Mouse (Mus musculus): ENCODE measurements around the gene Bach1.
"Not testable (repeated sequence)": the region's sequence is repeated elsewhere in the genome, so short reads cannot be mapped to it uniquely, and the experiment has no call there.

The Bach1 gene

GRCm38 (mm10) chr16:87681848-87682247 lies 16.9 kb upstream of the Bach1 start:
- DNase-seq, result no peak

DNA sequence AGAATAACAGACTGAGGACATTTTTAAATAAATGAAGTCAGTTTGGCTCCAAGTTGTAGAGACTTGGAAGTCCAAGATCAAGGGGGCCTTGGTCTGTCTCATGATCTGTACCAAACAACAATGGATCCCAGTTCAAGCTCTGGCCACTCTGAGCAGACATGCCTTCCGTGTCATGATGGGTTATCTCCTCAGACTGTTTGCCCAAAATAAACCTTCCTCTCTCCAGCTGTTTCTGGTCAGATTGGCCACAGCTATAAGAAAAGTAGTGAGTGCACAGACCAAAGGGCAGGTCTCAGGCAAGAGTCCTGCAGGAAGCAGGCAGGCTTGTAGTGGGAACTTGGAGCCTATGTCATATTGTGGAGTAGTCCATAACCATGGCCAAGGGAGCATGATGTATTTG lies 12.3 kb upstream of the Bach1 start:
- no peak for DNase-seq

GRCm38 (mm10) chr16:87687346-87687745 lies 11.4 kb upstream of the Bach1 start:
- no peak for DNase-seq

GRCm38 (mm10) chr16:87688328-87688727 lies 10.4 kb upstream of the Bach1 start:
- DNase-seq, result not testable (repeated sequence)

- not testable (repeated sequence) for DNase-seq
Observed at GRCm38 (mm10) chr16:87688823-87689222, 9.9 kb upstream of the Bach1 start.

GRCm38 (mm10) chr16:87689225-87689624 lies 9.5 kb upstream of the Bach1 start:
- no peak for DNase-seq

DNA sequence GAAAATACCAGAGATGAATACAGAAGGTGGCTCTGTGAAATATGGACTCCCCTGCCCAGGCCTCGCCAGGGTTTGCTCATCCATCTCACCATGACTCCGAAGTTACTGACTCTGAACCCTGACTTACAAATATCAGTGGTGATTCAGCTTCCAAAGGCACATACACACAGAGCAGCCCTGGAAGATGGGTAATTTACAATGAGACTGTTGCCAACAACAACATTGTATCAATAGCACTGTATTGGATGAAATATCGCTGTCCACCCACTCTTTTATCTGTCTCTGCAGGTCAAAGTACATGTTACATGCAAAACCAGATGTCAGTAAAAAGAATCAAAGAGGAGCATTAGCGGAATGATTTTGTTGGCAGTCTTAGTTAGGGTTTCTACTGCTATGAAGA lies 8.2 kb upstream of the Bach1 start:
- DNase-seq, result no peak

DNA sequence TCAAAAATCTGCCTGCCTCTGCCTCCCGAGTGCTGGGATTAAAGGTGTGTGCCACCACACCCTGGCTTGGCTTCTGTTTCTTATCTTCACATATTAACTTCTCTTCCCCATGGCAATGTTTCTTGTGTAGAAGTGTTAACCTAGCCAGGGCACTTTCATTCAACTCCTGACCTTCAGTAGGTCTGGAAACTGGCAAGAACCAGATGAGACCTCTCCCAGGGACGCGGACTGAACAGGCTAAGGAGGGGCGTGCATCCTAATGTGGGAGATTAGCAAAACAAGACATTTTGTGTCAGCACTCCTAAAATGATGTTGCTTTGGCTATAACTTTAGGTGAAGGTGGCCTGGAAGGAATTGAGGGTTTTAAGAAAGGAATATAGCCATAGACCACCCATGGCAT lies 7.6 kb upstream of the Bach1 start:
- DNase-seq, result no peak

GRCm38 (mm10) chr16:87692591-87692990 lies 6.2 kb upstream of the Bach1 start:
- no peak for DNase-seq

DNA sequence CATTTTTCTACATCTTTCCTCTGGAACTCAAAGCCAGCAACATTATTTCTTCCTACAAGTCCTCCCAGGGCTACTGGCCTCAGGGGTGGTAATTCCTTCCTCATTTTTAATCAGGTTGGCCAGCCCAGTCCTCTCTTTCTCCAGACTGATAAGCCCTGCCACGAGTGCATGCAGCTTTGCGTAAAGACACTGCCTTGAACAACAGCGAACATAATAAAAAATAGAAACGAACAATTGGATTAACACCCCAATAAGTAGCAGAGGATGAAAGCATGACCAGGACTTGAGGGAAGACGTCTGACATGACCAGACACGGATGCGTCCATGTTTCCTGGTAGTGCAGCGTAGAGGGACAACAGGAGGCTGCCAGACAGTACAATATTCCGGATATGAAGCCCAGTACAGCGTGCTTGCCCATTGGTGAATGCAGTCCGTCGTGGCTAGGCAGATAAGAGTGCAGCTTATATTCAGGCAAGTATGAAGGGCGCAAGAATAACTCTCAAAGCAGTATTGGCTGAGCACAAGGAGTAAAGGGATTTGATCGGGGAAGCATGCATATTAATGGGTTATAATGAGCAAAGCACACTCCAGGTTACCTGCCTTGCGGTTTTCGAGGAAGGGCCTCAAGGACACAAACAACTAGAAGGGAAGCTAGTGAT lies 909 bp upstream of the Bach1 start:
- DNase-seq, result peak; percentile 72

- no peak for DNase-seq
Observed at GRCm38 (mm10) chr16:87699306-87699692, 554 bp downstream of the Bach1 start.

DNA sequence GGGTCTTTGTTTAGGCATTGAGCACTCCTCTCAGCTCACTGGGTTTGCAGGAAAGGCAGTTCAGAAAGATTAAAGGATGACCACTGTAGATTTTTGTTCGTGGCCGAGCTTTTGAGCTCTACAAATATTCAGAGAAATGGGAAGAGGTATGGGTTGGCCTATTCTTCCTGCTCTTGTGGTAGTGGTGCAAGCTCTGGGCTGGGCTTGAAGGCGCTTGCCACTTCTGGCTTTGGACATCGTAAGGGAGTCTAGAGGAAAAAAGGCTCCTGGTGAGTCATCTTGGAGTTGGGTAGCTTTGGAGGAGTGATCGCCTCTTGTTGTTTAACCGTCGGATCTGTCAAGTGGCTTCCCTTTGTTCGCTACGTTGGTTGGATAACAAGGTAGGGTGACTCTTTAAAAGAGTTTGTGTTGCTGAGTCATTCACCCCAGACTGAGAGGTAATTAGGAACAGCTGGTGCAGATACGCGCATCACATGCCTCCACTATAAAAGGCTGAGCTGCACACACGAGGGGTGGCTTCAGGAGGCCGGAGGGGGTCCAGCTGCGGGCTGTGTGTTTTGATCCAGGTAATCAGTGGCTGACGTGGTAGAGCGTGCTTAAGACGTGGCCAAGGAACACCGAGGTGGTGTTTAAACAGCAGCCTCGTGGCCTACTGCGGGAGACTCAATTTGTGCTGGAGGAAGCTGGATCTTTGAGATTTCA lies 1.1 kb downstream of the Bach1 start:
- DNase-seq, result peak; percentile 80

DNA sequence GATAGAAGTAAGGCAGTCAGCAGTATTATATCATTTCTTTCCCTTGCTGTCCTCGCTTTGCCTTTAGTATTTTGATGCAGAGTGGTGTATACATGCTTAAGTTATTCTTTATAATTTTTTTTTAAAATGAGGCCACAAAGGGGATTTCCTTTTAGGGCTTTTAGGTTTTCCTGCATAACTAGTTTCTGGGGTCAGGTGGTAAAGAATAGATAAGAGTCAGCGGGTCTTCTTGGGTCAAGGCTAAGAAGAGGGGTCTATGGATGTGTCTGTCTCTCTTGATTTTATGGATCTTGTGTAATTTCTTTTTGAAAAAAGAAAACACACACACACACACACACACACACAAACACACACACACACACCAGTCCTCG lies 1.6 kb downstream of the Bach1 start:
- no peak for DNase-seq

DNA sequence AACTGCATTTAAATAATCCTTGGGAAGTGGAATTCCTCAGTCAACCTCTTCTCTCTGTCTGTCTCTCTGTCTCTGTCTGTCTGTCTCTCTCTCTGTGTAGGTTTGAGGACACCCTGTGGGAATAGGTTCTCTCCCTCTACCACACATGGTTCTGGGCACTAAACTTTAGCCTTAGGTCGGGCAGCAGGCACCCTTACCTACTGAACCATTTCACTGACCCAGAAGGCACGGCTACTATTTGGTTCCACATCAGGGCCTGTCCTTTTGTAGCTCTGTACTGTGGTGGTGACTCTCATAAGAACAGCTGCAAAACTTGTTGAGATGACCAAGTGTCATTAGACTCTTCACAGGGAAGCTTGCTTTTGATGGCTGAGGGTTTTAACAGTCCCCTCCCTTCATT lies 3.1 kb downstream of the Bach1 start:
- DNase-seq, result no peak

DNA sequence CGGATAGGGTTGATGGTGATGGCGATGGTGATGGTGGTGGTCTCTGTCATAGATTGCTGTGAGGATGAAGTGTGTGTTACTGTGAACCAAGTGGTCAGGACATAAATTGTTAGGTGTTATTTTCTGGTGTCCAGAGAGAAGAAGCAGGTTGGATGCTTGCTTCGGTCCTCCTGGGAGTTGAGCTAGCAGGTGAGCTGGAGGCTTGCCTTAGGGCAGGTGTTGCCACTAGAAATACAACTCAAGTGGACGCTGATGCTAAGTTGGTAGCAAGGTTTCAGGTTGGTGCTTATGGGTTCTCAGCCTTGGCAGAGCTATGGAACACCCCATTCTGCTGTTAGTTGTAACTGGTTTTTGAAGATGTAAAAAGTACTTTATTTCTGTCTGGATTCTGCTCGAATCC lies 4.1 kb downstream of the Bach1 start:
- no peak for DNase-seq

- peak; percentile 46 for DNase-seq
Observed at GRCm38 (mm10) chr16:87704225-87704624, 5.5 kb downstream of the Bach1 start.

- peak; percentile 82 for DNase-seq
Observed at GRCm38 (mm10) chr16:87705892-87706589, 7.3 kb downstream of the Bach1 start.

GRCm38 (mm10) chr16:87707335-87707734 lies 8.6 kb downstream of the Bach1 start:
- DNase-seq, result no peak

DNA sequence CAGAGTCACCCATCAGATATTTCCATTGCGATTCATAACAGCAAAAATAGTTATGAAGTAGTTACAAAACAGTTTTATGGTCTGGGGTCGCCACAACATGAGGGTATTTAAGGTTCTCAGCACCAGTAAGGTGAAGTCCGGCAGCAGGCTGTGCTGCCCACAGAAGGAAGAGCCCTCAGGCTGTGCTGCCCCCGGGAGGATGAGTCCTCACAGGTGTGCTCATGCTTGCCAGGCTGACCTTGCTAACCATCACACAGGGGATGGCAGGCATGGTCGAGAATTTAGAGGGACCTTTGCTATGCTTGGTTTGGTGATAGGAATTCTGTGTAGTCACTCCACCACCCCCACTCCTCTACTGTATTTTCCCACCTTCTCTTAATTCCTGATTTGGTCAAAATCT lies 9.8 kb downstream of the Bach1 start:
- no peak for DNase-seq

DNA sequence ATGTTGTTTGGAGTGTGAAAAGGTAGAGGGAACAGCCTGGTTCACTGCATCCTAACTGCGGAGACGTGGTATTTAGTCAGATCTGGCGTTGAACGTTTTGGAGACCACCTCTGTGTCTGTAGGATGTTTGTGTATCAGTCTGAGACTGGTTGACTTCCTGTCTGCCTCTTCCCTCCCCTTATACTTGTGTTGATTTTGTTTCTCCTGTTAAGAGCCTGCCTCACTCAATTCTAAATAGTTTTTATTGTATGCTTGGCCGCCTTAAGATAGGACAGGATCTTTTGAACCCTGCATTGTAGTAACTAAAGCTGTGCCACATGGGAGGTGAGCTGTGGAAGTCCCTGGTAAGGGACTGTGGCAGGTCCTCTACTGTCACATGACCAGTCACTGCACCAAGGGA lies 10.4 kb downstream of the Bach1 start:
- DNase-seq, result no peak

- DNase-seq, result no peak
Observed at GRCm38 (mm10) chr16:87709971-87710370, 11.2 kb downstream of the Bach1 start.

DNA sequence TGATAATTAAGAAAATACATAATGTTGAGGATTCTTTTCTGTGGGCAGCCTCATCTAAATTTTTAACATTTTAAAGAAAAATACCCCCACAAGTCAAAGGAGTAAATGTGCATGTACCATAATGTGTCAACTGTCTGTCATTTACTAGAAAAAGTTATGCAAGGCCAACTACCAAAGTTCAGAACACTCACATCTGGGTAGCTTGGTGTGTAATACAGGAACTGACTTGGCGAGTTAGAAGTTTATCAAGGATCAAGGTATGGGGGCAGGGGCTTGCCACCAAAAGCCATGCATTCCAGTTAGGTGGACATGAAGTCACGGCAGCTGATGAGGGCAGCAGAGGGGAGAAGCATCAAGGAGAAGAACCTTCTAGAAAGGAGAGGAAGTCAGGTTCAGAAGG lies 13.2 kb downstream of the Bach1 start:
- no peak for DNase-seq

- peak; percentile 90 for DNase-seq
Observed at GRCm38 (mm10) chr16:87712986-87713693, 14.4 kb downstream of the Bach1 start.

GRCm38 (mm10) chr16:87714550-87714949 lies 15.8 kb downstream of the Bach1 start:
- no peak for DNase-seq
